Mouse (Mus musculus): ENCODE measurements at regions not wholly inside any gene's neighbourhood (a gene's known extent, or its start where the extent isn't known, plus 50 kb on each side); places are given as distances from the start of the nearest gene placed in this dataset.

- H3K4me3 ChIP-seq: no peak overlapping the region
- H3K36me3 ChIP-seq (ENCODE audit: control insufficient read depth, insufficient read depth, low read length): no peaks in the 10 kb centered on the region
- TF ChIP-seq CTCF (IDR thresholded peaks at IDR 0.05) (no peak), POLR2A (IDR thresholded peaks at IDR 0.05; ENCODE audit: insufficient read depth, low read depth, low read length) (no peak), EP300 (IDR thresholded peaks at IDR 0.05; ENCODE audit: insufficient read depth, low read depth, low read length) (no peak)
- no peaks in the 10 kb centered on the region for H3K4me1 ChIP-seq (ENCODE audit: control insufficient read depth, insufficient read depth, low read length)
- no peak overlapping the region for H3K27ac ChIP-seq
- intact Hi-C loops (cut with DNase I): no loop called here
- H3K79me2 ChIP-seq (replicated peaks; ENCODE audit: control insufficient read depth, insufficient read depth, low read length): no peaks in the 10 kb centered on the region
- no peaks in the 10 kb centered on the region for H3K27me3 ChIP-seq (ENCODE audit: control insufficient read depth, insufficient read depth, low read length)
- no peak for DNase-seq
- no peak overlapping the region for H3K9ac ChIP-seq (ENCODE audit: low read depth, low read length)
- WGBS: 87% methylated on average over 5 of the region's 5 CpGs
Measured at GRCm38 (mm10) chr10:17022216-17023158, 700.5 kb upstream of the Cited2 start.

GRCm38 (mm10) chr10:17023571-17024293, 699.3 kb upstream of the Cited2 start:
- no peaks in the 10 kb centered on the region for H3K4me1 ChIP-seq (ENCODE audit: control insufficient read depth, insufficient read depth, low read length)
- peak in 1 of 2 experiments; percentile 6 for DNase-seq
- intact Hi-C loops (cut with DNase I): no loop called here

GRCm38 (mm10) chr10:17024294-17024665, 698.7 kb upstream of the Cited2 start:
- intact Hi-C loops (cut with DNase I): no loop called here
- 0 out of 2 replicates have a peak overlapping the region, but pooled peaks have one; percentile 23 for H3K27ac ChIP-seq

More at GRCm38 (mm10) chr10:17023571-17024293, 699.3 kb upstream of the Cited2 start:
- H3K4me3 ChIP-seq: no peak overlapping the region
- H3K27ac ChIP-seq: no peak overlapping the region; the same call in 1 of the 2 replicates
- TF ChIP-seq EP300 (IDR thresholded peaks at IDR 0.05; ENCODE audit: insufficient read depth, low read depth, low read length): no peak
- TF ChIP-seq POLR2A (IDR thresholded peaks at IDR 0.05; ENCODE audit: insufficient read depth, low read depth, low read length): no peak
- TF ChIP-seq CTCF (IDR thresholded peaks at IDR 0.05): no peak
- 67% methylated on average over 13 of the region's 13 CpGs for WGBS
- no peak overlapping the region for H3K9ac ChIP-seq (ENCODE audit: low read depth, low read length)
- no peaks in the 10 kb centered on the region for H3K36me3 ChIP-seq (ENCODE audit: control insufficient read depth, insufficient read depth, low read length)
- no peaks in the 10 kb centered on the region for H3K79me2 ChIP-seq (replicated peaks; ENCODE audit: control insufficient read depth, insufficient read depth, low read length)
- no peaks in the 10 kb centered on the region for H3K27me3 ChIP-seq (ENCODE audit: control insufficient read depth, insufficient read depth, low read length)

GRCm38 (mm10) chr10:17034892-17035775, 687.9 kb upstream of the Cited2 start:
- DNase-seq: no peak
- no peak overlapping the region; the same call in 1 of the 2 replicates for H3K27ac ChIP-seq
- H3K36me3 ChIP-seq (ENCODE audit: control insufficient read depth, insufficient read depth, low read length): no peaks in the 10 kb centered on the region; the same call in 1 of the 2 replicates
- H3K9ac ChIP-seq (ENCODE audit: low read depth, low read length): no peak overlapping the region
- H3K4me3 ChIP-seq: no peak overlapping the region
- 83% methylated on average over 2 of the region's 2 CpGs for WGBS
- intact Hi-C loops (cut with DNase I): no loop called here
- TF ChIP-seq CTCF (IDR thresholded peaks at IDR 0.05) (no peak), EP300 (IDR thresholded peaks at IDR 0.05; ENCODE audit: insufficient read depth, low read depth, low read length) (no peak), POLR2A (IDR thresholded peaks at IDR 0.05; ENCODE audit: insufficient read depth, low read depth, low read length) (no peak)
- H3K4me1 ChIP-seq (ENCODE audit: control insufficient read depth, insufficient read depth, low read length): peaks cover 2% of the 10 kb centered on the region
- H3K27me3 ChIP-seq (ENCODE audit: control insufficient read depth, insufficient read depth, low read length): no peaks in the 10 kb centered on the region
- no peaks in the 10 kb centered on the region for H3K79me2 ChIP-seq (replicated peaks; ENCODE audit: control insufficient read depth, insufficient read depth, low read length)

More at GRCm38 (mm10) chr10:17024294-17024665, 698.7 kb upstream of the Cited2 start:
- Histone ChIP-seq H3K79me2 (replicated peaks; ENCODE audit: control insufficient read depth, insufficient read depth, low read length) (no peaks in the 10 kb centered on the region), H3K4me3 (no peak overlapping the region), H3K4me1 (ENCODE audit: control insufficient read depth, insufficient read depth, low read length) (no peaks in the 10 kb centered on the region), H3K27me3 (ENCODE audit: control insufficient read depth, insufficient read depth, low read length) (no peaks in the 10 kb centered on the region), H3K36me3 (ENCODE audit: control insufficient read depth, insufficient read depth, low read length) (no peaks in the 10 kb centered on the region), H3K9ac (ENCODE audit: low read depth, low read length) (no peak overlapping the region)
- TF ChIP-seq POLR2A (IDR thresholded peaks at IDR 0.05; ENCODE audit: insufficient read depth, low read depth, low read length) (no peak), EP300 (IDR thresholded peaks at IDR 0.05; ENCODE audit: insufficient read depth, low read depth, low read length) (no peak), CTCF (IDR thresholded peaks at IDR 0.05) (no peak)
- WGBS: 85% methylated on average over 1 of the region's 1 CpGs
- DNase-seq: no peak

- no peak for DNase-seq
- 69% methylated on average over 11 of the region's 11 CpGs for WGBS
- Histone ChIP-seq H3K9ac (ENCODE audit: low read depth, low read length) (no peak overlapping the region), H3K27me3 (ENCODE audit: control insufficient read depth, insufficient read depth, low read length) (no peaks in the 10 kb centered on the region), H3K36me3 (ENCODE audit: control insufficient read depth, insufficient read depth, low read length) (no peaks in the 10 kb centered on the region; the same call in 1 of the 2 replicates), H3K27ac (no peak overlapping the region), H3K79me2 (replicated peaks; ENCODE audit: control insufficient read depth, insufficient read depth, low read length) (no peaks in the 10 kb centered on the region), H3K4me1 (ENCODE audit: control insufficient read depth, insufficient read depth, low read length) (peaks cover 2% of the 10 kb centered on the region), H3K4me3 (no peak overlapping the region)
- intact Hi-C loops (cut with DNase I): no loop called here
- TF ChIP-seq POLR2A (IDR thresholded peaks at IDR 0.05; ENCODE audit: insufficient read depth, low read depth, low read length) (no peak), EP300 (IDR thresholded peaks at IDR 0.05; ENCODE audit: insufficient read depth, low read depth, low read length) (no peak), CTCF (IDR thresholded peaks at IDR 0.05) (no peak)
Measured at GRCm38 (mm10) chr10:17038259-17039043, 684.6 kb upstream of the Cited2 start.

Data from heart, adult 2 months (tissue).